Mouse (Mus musculus) layer of hippocampus, adult 6 months (tissue): Measurements from ENCODE around the gene Siglech. TPM values are rescaled to one million over a fixed set of nuclear protein-coding genes. Genes with fewer than 3 reads are reported as not detected.

Experiments used
- long read RNA-seq, 2 experiments: library from polyadenylated mRNA; unstranded; transcript quantifications; one replicate each; pipeline ENCODE4 v2.0.0; 2019 to 2020
- polyA plus RNA-seq: library from polyadenylated mRNA; unstranded; fragments of <200 nt; fragmentation: Nextera tagmentation; gene quantifications from 2 replicates; pipeline ENCODE4 v1.2.3, GENCODE M21; 2021

Gene Siglech
- polyA plus RNA-seq: 20.4 and 24.9 TPM in 2 replicates
- long read RNA-seq, experiment 1, transcript Siglech-208 (5 exons, 833 nt): major isoform, 11 of 18 reads
- long read RNA-seq, experiment 1, partial matches to known transcripts: 1 of 18 reads
- long read RNA-seq, experiment 1, other reads (novel, unspliced or antisense): 6 of 18 reads
- long read RNA-seq, experiment 2, transcript Siglech-208 (5 exons, 833 nt): major isoform, 7 of 17 reads
- long read RNA-seq, experiment 2, partial matches to known transcripts: 0 of 17 reads
- long read RNA-seq, experiment 2, other reads (novel, unspliced or antisense): 6 of 17 reads

DNA sequence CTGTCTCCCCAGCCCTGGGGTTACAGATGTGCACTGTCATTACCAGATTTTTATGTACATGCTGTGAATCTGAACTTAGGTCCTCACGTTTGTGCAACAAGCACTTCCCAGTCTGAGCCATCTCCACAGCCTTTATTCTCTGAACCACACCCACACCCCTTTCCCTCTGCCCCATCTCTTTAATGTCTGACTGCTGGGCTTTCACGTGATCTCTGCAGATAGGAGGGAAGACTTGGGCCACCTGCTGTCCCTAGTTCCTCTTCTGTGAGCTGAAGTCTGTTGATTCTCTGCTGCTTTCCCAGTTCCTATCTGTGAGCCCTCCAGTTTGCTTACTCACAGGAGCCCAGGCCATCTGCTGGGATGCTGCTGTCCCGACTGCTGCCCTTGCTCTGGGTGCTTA lies at the start of gene Siglech:
Gene Siglech, plus strand, starts transcription at position 253 of the 400 bp plus-strand sequence.

DNA sequence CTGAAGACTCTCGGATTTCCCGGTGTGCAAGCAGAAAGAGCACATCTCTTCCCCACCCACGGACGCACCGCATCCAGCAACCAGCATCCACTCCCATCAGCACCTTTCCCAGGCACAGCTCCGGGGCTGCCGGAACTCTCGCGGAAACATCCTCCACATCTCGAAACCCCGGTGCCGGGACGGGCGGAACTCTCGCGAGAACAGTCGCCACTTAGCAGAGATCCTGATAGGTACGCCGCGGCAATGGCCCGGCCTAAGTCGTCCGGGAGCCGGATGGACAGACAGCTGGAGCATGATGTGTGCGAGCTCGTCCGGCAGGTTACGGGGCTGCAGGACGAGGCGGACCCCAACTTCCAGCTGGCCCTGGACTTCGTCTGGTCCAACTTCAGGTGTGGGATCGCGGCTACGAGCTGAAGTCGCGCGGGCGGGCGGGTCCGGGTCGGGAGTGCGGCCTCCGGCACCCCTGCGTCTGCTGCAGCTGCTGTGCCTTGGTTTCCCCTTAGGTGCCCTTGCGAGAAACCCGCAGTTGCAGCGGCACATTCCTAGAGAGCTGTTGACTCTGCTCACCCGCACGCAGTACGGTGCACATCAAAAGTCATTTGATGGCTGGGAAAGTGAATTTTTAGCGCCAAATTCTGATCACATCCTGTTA lies 26.1 kb downstream of the Siglech start, which contains the start of gene Tubgcp5:
Gene Tubgcp5, plus strand, starts transcription at position 203 of the 652 bp plus-strand sequence.

Other genes with a start within 250 kb of the Siglech start
- 9.3 and 10.1 TPM in 2 replicates for gene Tubgcp5, start 26.0 kb downstream of the Siglech start, polyA plus RNA-seq
- 62.4 and 68.0 TPM in 2 replicates for gene Cyfip1, start 73.6 kb downstream of the Siglech start, polyA plus RNA-seq
- gene Nipa2, start 194.3 kb downstream of the Siglech start, polyA plus RNA-seq: 16.7 and 18.1 TPM in 2 replicates